Mouse (Mus musculus) lung, postnatal 14 days (tissue): ENCODE data around the gene 1810049J17Rik.
"Not testable (repeated sequence)": the region's sequence is repeated elsewhere in the genome, so short reads cannot be mapped to it uniquely, and the experiment has no call there.

Experiments used
- DNase-seq: peaks from one replicate; pipeline ENCODE4 v3.0.0; 2021

The 1810049J17Rik gene

DNA sequence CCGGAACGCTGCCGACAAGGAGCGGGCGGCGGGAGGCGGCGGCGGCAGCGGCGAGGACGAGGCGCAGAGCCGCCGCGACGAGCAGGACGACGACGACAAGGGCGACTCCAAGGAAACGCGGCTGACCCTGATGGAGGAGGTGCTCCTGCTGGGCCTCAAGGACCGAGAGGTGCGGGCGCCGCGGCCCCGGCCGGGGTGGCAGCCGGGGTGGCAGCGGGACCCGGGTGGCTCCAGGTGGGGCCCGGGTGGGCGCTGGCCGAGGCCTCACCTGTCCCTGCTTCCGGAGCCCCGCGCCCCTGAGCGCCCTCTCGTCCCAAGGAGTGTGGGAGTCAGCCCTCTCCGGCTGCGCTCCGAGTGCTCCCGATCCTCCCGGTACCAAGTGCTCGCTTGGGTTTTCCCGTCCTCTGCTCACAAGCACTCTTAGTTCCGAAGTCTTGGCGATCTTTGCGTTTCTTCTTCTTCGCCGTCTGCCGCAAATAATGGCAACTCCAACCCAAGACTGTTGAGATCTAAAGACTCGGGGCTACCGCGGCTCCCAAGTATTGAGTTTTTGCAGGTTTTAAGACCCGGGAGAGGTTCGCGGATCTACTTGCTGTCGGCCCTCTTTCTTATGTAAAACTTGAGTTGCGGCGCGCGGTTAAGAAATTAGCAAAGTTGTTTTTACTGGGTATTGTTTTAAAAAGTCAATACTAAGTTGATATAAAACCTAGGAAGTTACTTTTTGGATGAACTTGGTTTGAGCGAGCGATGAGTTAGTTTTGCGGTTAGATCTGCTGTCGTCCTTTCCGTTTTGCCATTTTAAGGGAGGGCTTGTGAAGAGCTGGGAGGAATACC lies at the start of gene 1810049J17Rik:
1810049J17Rik (minus strand) TSS at position 112 of the 834 bp plus-strand sequence.
- peak; percentile 45 for DNase-seq

DNA sequence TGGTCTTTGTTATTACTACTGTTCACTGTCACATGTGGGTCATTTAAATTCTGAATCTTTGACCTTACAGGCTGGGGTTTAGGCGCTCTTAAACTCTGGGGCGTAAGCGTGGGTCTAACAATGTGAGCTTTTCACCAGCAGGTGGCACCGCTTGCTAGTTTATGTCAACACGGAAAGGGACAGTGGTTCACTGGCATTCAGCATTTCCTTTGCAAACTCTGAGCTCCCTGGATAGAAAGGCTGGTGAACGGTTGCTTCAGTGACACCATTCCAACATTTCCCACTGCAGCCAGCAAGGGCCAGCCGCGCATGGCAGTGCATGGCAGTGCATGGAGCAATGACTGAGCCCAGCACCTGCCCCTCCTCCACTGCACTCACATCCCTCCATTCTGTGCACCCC lies 49.5 kb upstream of the 1810049J17Rik start:
- peak; percentile 82 for DNase-seq

DNA sequence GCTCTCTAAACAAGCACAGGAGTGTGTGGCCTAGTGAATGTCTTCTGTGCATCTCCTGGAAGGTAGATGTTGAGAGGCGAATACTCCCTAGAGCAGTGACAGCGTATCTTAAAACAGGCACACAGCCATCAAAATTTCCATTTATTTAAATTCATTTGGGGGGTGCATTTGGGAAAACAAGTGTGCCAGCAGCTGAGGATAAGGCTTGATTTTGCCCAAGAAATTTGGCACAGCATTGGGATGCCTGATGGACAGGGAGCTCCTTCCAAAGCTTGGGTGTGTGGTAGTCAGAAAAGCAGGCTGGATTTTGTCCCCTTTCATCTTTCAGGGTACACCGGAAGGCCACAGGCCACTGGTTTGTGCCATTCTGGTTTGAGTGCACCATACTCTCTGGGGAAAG lies 48.4 kb upstream of the 1810049J17Rik start:
- no peak for DNase-seq

DNA sequence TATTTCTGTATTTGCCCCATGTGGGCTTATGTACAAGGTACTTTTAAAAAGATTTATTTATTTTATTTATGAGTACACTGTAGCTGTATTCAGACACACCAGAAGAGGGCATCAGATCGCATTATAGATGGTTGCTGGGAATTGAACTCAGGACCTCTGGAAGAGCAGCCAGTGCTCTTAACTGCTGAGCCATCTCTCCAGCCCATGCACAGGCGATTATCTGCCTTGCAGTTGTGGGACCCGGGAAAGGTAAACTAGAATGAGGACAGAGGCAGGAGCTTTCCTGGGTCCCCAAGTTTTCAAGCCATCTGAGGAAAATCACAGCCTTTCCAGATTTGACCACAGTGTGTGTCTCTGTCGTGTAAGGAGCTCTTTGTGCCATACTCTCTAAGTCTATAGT lies 47.2 kb upstream of the 1810049J17Rik start:
- no peak for DNase-seq

DNA sequence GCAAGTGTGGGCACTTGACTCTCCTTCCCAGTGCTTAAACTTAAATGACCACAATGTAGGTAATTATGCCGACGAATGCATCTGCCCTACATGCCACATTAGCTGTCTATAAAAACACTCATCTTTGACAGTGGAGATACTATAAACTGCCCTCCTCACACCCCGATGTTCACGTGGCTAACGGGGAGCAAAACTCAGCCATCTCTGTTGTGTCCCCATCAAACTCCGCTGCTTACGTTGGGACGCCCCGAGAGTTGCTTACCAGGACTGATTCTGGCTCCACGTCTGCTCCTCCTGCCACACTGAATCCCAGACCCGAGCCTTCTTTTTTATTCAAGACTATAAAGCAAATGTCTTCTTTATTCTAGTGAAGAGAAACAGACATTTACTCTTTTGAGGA lies 46.7 kb upstream of the 1810049J17Rik start:
- no peak for DNase-seq

DNA sequence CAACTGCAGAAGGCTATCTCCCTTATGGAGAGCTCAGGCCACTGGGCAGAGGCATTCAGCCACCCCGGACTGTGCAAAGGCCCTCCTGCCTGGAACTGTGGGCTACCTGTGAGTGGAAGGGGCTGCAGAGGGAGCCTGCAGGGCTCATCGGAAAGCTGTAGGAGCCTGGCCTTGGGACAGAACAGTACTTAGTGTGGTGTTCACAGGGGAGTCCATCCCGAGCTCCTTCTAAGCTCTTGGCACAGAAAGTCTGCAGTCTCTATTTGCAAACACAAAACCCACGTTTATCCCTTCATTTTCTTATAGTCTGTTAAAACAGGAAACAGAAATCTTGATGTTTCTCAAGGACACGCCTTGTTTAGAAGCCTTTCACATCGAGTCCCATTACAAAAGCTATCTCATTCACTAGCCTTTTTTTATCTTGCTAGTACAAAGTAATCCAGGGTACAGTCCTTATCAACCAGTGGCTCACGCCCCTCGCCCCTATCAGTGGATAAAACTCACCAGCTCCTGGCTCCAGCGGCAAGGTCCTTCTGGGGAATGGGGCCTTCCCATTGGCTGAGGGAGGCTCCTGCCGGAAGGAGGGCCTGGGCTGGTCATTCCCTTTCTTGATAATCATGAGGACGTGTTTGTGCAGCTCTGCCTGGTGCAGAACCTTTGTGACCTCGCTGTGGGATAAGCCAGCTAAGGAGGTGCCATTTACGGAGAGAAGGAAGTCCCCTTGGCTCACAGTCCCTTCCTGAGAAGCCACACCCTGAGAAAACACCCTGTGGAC lies 45.8 kb upstream of the 1810049J17Rik start:
- DNase-seq: peak; percentile 16

DNA sequence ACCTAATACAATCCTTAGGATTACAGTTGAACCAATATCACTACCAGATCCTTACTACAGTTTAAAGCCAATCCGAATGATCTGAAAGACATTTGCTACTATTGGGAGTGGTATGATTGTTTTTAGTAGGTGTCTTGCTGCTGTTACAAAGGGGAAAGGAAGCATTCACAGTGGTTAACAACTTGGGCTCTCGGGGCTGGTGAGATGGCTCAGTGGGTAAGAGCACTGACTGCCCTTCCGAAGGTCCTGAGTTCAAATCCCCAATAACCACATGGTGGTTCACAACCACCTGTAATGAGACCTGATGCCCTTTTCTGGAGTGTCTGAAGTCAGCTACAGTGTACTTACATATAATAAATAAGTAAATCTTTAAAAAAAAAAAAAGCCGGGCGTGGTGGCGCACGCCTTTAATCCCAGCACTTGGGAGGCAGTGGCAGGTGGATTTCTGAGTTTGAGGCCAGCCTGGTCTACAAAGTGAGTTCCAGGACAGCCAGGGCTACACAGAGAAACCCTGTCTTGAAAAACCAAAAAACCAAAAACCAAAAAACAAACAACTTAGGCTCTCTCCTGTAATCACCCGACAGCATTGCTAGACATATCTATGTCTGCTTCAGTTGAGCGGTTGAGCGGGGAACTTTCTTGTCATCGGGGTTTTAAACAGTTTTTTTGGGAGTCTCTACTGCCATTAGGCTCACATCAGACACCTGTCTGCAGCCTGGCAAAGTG lies 45.0 kb upstream of the 1810049J17Rik start:
- not testable (repeated sequence) for DNase-seq

DNA sequence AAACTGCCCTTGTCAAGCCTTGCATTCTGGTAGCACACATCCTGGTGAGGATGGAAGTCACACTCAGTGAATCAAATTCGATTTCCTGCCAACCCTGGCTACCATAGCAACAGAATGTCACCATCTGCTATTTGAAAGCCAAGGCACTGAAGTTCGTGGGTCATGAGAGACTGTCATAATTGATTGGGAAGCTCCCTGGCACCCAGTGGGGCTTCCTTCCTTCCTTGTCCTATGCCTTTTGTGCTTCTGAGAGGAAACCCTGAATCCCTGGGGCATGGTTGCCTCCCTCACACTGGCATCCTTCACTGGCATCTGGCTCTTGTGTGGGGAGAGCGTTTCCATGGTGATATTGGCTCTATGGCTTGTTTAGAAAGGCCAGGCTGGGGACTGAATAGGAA lies 44.4 kb upstream of the 1810049J17Rik start:
- DNase-seq: no peak

- no peak for DNase-seq
Observed at GRCm38 (mm10) chr15:12365416-12366071, 43.8 kb upstream of the 1810049J17Rik start.

- no peak for DNase-seq
Observed at GRCm38 (mm10) chr15:12364096-12364495, 42.4 kb upstream of the 1810049J17Rik start.

GRCm38 (mm10) chr15:12362701-12363040 lies 41.0 kb upstream of the 1810049J17Rik start:
- DNase-seq: no peak

GRCm38 (mm10) chr15:12362001-12362700 lies 40.5 kb upstream of the 1810049J17Rik start:
- DNase-seq: no peak

DNA sequence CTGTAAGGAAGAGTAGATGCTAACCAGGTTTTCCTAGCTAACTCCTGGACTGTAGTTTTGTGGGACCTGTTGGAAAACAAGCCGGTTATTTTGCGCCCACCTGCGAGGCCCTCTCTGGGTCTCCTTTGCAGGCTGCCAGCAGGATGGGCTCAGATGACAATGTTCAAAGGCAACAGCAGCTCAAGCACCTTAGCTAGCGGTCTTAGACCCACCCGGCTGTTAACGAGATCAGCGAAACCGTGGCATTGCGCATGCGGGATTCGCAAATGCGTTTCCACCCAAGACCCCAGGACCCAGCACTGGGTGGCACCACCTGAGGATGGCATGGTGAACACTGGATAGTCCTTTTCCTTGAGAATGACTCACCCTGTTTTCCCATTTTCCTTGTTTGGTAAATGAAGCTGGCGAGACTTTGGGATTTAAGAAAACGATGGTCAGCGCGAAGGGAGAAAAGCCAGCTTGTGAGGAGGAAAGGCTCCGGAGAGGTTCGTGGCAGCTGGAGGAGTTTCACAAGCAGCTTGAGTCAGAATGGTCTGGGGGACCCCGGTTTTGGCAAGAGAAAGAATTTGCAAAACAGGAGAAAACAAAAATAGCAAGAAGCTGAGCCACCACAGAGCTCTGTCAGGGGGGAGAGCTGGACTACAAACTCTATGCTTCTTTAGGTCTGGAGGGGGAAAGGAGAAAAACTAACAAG lies 39.0 kb upstream of the 1810049J17Rik start:
- DNase-seq: no peak

DNA sequence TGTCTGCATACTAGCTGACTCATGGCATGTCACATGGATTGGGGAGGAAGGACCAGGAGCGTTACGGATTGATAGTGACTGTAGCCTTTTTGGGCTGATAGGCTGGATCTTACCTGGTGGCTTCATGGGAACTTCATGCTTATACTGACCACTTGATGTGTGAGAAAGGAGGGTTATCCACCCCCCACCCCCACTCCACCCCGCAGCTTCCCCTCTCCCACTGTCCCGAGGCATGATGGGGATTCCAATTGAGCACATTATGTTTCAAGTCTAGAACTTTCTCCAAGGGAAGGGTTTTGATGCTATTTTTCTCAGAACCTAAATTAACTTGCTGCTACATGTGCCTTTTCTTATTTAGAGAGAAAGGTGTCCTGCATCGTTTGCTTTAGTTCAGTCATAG lies 36.7 kb upstream of the 1810049J17Rik start:
- DNase-seq: no peak

DNA sequence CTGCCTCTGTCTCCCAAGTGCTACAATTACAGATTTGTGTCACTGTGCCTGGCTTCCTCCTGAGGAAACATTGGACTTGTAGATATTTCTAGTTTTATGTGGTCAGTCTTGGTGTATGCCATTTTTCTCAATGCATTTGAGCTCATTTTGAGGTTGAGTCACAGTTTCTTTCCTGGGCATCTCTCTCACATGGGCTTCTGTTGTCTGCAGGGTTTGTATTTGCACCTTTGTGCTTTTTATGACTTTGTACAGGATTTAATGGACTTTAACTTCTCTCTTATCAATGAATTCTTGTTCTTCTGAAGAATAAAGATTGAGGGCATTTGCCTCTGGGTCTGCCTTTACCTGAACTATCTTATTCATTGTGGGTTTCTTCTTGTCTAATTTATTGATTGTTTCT lies 35.8 kb upstream of the 1810049J17Rik start:
- no peak for DNase-seq

- DNase-seq: no peak
Observed at GRCm38 (mm10) chr15:12355907-12356306, 34.2 kb upstream of the 1810049J17Rik start.

- DNase-seq: no peak
Observed at GRCm38 (mm10) chr15:12355261-12355660, 33.6 kb upstream of the 1810049J17Rik start.

GRCm38 (mm10) chr15:12354281-12354810 lies 32.6 kb upstream of the 1810049J17Rik start:
- no peak for DNase-seq

- DNase-seq: no peak
Observed at GRCm38 (mm10) chr15:12351470-12351869, 29.8 kb upstream of the 1810049J17Rik start.

- DNase-seq: no peak
Observed at GRCm38 (mm10) chr15:12349840-12350239, 28.1 kb upstream of the 1810049J17Rik start.

DNA sequence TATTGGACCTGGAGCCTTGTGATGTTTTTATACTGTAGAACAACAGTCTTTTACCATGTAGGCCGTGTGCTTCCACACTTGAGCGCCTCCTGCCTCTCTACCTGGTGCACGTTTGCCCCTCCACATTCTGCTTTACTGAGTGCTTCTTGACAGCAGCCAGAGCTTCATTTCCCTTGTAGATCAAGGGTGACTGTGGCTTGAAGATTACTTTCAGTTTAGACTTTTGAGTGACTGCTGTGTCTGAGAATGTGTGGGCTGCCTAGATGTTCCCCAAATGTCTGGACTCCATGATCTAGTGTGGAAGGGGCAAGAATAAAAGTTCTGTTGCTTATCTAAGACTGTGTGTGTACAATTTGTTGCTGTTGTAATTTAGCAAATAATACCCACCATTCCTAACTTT lies 27.3 kb upstream of the 1810049J17Rik start:
- DNase-seq: no peak
